ENCODE assay signal across 10 mouse cellular contexts in the genomic region with DNA sequence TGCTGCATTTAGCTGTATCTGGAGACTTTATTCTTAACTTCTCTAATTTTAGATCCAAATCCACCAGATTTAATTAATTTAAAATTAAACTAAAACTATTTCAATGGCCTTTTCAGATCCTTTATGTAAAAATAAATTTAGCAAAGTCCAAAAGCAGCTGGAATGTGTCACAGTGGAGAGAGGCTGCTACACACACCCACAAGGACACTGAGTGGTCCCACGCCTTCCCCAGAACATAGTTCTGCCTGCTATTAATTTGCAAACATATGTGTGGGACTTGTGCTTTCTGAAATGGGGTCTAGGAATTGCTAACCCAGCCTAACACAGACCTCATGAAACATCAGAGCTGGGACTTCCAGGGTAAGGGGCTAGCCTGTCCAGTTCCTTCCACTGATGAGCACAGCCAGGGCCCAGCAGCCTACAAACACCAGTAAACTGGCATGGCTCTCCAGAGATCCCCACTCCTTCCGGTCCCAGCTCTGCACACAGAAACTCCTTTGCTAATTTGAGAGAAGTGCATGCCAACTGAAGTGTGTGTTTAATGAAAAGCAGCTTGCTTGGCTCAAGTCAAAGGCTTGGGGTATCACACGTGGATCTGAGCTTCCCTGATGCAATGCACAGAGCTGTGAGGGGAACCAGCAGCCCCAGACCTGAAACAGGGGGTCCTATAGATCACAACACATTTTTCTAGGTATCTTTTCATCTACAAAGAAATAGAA.
DNase-seq lines count a peak whose midpoint lies in the region; ATAC-seq and TF ChIP-seq lines count a peak whose summit lies in the region.
"Had no signal": no experiment of that assay in that cellular context is flagged by ENCODE, and none has a peak within 500 bp of the region (broad histone marks: within the 10 kb centered on the region; RNA-seq: fewer than 3 reads in every experiment).

No protein-coding gene starts in this region.

- no peaks in the 10 kb centered on the region for H3K36me3 ChIP-seq in lung, embryonic 14.5 days (ENCODE audit: insufficient read depth)
- H3K36me3 ChIP-seq in limb, embryonic 11.5 days (ENCODE audit: control insufficient read depth, insufficient read depth, low read length): no peaks in the 10 kb centered on the region
- H3K36me3 ChIP-seq in stomach, embryonic 16.5 days (ENCODE audit: control insufficient read depth, insufficient read depth, low read length): no peaks in the 10 kb centered on the region

- H3K4me3 ChIP-seq in lung, embryonic 14.5 days (ENCODE audit: low read depth, low read length): no peak overlapping the region
- no peak overlapping the region for H3K4me3 ChIP-seq in lung, adult 2 months (replicated peaks; ENCODE audit: extremely low read depth, low read depth, low read length)
- H3K4me3 ChIP-seq in limb, embryonic 11.5 days (ENCODE audit: low read depth, low read length): no peak overlapping the region
- H3K4me3 ChIP-seq in stomach, embryonic 16.5 days (replicated peaks; ENCODE audit: low read length): no peak overlapping the region

- peak; percentile 88 for ATAC-seq in frontal cortex, adult (ENCODE audit: low TSS enrichment)
- ATAC-seq in lung, embryonic 14.5 days (ENCODE audit: insufficient read depth): peak; percentile 56
- ATAC-seq in limb, embryonic 11.5 days (ENCODE audit: insufficient number of reproducible peaks, low FRiP score, low TSS enrichment, low read depth): peak; percentile 73
- peak; percentile 31; the same call in 1 of the 2 replicates for ATAC-seq in stomach, embryonic 16.5 days (ENCODE audit: insufficient read depth, low FRiP score)

- DNase-seq in frontal cortex, adult 2 months (ENCODE audit: extremely low spot score in 1 of 2, low spot score in 1 of 2): no peak
- peak; percentile 77 for DNase-seq in lung, embryonic 14.5 days
- no peak for DNase-seq in lung, adult 2 months
- peak; percentile 82 for DNase-seq in limb, embryonic 11.5 days (ENCODE audit: low spot score)
- no peak for DNase-seq in adrenal gland, adult (ENCODE audit: inconsistent age in 2 of 2, low spot score in 1 of 2)
- no peak for DNase-seq in layer of hippocampus, adult 11-12 months (ENCODE audit: low spot score)
- DNase-seq: cerebellum, adult 9-11 months; kidney, postnatal 36 days had no signal

- TF ChIP-seq CTCF in lung, embryonic 14.5 days (IDR thresholded peaks at IDR 0.05; ENCODE audit: low read depth): no peak
- no peak for TF ChIP-seq CTCF in lung, adult 2 months (IDR thresholded peaks at IDR 0.05; ENCODE audit: insufficient read depth, low read length)

- H3K27me3 ChIP-seq in lung, embryonic 14.5 days (ENCODE audit: insufficient read depth, low read length): no peaks in the 10 kb centered on the region
- H3K27me3 ChIP-seq in limb, embryonic 11.5 days (ENCODE audit: control insufficient read depth, insufficient read depth, low read length): no peaks in the 10 kb centered on the region
- H3K27me3 ChIP-seq in stomach, embryonic 16.5 days (ENCODE audit: control insufficient read depth, insufficient read depth, low read length): no peaks in the 10 kb centered on the region

- no peak for TF ChIP-seq POLR2A in lung, adult 2 months (IDR thresholded peaks at IDR 0.05; ENCODE audit: borderline replicate concordance, extremely low read depth, low read depth, low read length)

- H3K9me3 ChIP-seq in lung, embryonic 14.5 days (ENCODE audit: low read depth, low read length): no peaks in the 10 kb centered on the region
- peaks cover 2% of the 10 kb centered on the region; the same call in 1 of the 2 replicates for H3K9me3 ChIP-seq in limb, embryonic 11.5 days (ENCODE audit: control insufficient read depth, low read length)
- no peaks in the 10 kb centered on the region for H3K9me3 ChIP-seq in stomach, embryonic 16.5 days (replicated peaks; ENCODE audit: control insufficient read depth, low read length)

- peaks cover 34% of the 10 kb centered on the region for H3K4me1 ChIP-seq in lung, embryonic 14.5 days (ENCODE audit: insufficient read depth)
- peaks cover 26% of the 10 kb centered on the region for H3K4me1 ChIP-seq in lung, adult 2 months (ENCODE audit: control insufficient read depth, insufficient read depth, low read length)
- H3K4me1 ChIP-seq in limb, embryonic 11.5 days (ENCODE audit: control insufficient read depth, insufficient read depth, low read length): peaks cover 42% of the 10 kb centered on the region
- peaks cover 21% of the 10 kb centered on the region for H3K4me1 ChIP-seq in stomach, embryonic 16.5 days (ENCODE audit: control insufficient read depth, insufficient read depth, low read length)

- no peak overlapping the region for H3K9ac ChIP-seq in lung, embryonic 14.5 days
- peak overlapping the region; percentile 32; the same call in 1 of the 2 replicates for H3K9ac ChIP-seq in limb, embryonic 11.5 days (ENCODE audit: low read length)
- H3K9ac ChIP-seq in stomach, embryonic 16.5 days (ENCODE audit: low read length): peak overlapping the region; percentile 9; the same call in 1 of the 2 replicates

- no peak overlapping the region for H3K4me2 ChIP-seq in lung, embryonic 14.5 days
- H3K4me2 ChIP-seq in limb, embryonic 11.5 days (ENCODE audit: low read depth, severe bottlenecking): peak overlapping the region; percentile 20; the same call in 1 of the 2 replicates
- no peak overlapping the region for H3K4me2 ChIP-seq in stomach, embryonic 16.5 days (ENCODE audit: low read depth, low read length)

- H3K27ac ChIP-seq in lung, embryonic 14.5 days (ENCODE audit: low read depth): peak overlapping the region; percentile 63
- H3K27ac ChIP-seq in limb, embryonic 11.5 days (replicated peaks; ENCODE audit: low read depth, low read length): peak overlapping the region; percentile 92
- H3K27ac ChIP-seq in stomach, embryonic 16.5 days (ENCODE audit: low read length): peak overlapping the region; percentile 83

- WGBS in lung, embryonic 14.5 days: 30% methylated on average over 3 of the region's 3 CpGs
- WGBS in lung, adult 2 months: 37% methylated on average over 3 of the region's 3 CpGs
- 16% methylated on average over 3 of the region's 3 CpGs for WGBS in limb, embryonic 11.5 days
- WGBS in stomach, embryonic 16.5 days: 47% methylated on average over 3 of the region's 3 CpGs

Comparison
In these comparisons a context has a peak if more than half of its experiments do, and no peak if none do; other contexts are left out.
1. DNase-seq: peak in lung, embryonic 14.5 days (single experiment) and limb, embryonic 11.5 days (single experiment); none in frontal cortex, adult 2 months (0 of 2), lung, adult 2 months (single experiment), adrenal gland, adult (0 of 2) and layer of hippocampus, adult 11-12 months (single experiment).
2. ATAC-seq: peak in every context shown above with its lines; median percentile 88 in frontal cortex, adult; 73 in limb, embryonic 11.5 days; 56 in lung, embryonic 14.5 days; 31 in stomach, embryonic 16.5 days.
3. Peak in every context shown above with its lines, with median percentiles within 50 percentile points of each other: H3K27ac ChIP-seq.